Mouse (Mus musculus) heart, embryonic 15.5 days (tissue): ENCODE data around the gene 1700012A03Rik. TPM values are rescaled to one million over a fixed set of nuclear protein-coding genes. Genes with fewer than 3 reads are reported as not detected.

ENCODE experiments used
- ATAC-seq: fragments of 200-750 bp; cut with Nextera tagmentation; replicated peaks from 2 replicates; pipeline ENCODE4 v1.8.0; 2017; ENCODE audit warnings: low read depth, moderate TSS enrichment; ENCODE audit not compliant: insufficient number of reproducible peaks, insufficient read depth, low FRiP score
- H3K27ac ChIP-seq: fragments of 300-500 bp; sonication (generic); 2 replicates; pipeline ENCODE4 v1.5.1; 2015; ENCODE audit warnings: mild to moderate bottlenecking, inconsistent platforms
- H3K27me3 ChIP-seq: fragments of 300-500 bp; sonication (generic); 2 replicates; pipeline ENCODE4 v1.6.1; 2015; ENCODE audit warnings: inconsistent platforms
- H3K36me3 ChIP-seq: fragments of 300-500 bp; sonication (generic); 2 replicates; pipeline ENCODE4 v1.6.1; 2015; ENCODE audit warnings: mild to moderate bottlenecking, inconsistent platforms
- H3K4me1 ChIP-seq: fragments of 300-500 bp; sonication (generic); replicated peaks from 2 replicates; pipeline ENCODE4 v1.6.1; 2015; ENCODE audit warnings: inconsistent platforms
- H3K4me2 ChIP-seq: fragments of 300-500 bp; sonication (generic); 2 replicates; pipeline ENCODE4 v1.6.1; 2015; ENCODE audit warnings: inconsistent platforms, mild to moderate bottlenecking, moderate library complexity
- H3K4me3 ChIP-seq: fragments of 300-500 bp; sonication (generic); 2 replicates; pipeline ENCODE4 v1.5.1; 2015; ENCODE audit warnings: mild to moderate bottlenecking, inconsistent platforms
- H3K9ac ChIP-seq: fragments of 300-500 bp; sonication (generic); 2 replicates; pipeline ENCODE4 v1.6.1; 2015; ENCODE audit warnings: mild to moderate bottlenecking, inconsistent platforms
- H3K9me3 ChIP-seq: fragments of 300-500 bp; sonication (generic); replicated peaks from 2 replicates; pipeline ENCODE4 v1.6.1; 2016; ENCODE audit warnings: inconsistent platforms
- WGBS: fragments of 180-500 bp; shearing (Covaris S2); methylation state at CpG from one replicate; pipeline ENCODE4 v1.1.7; 2015; ENCODE audit warnings: mixed read lengths; 5-methylcytosine and 5-hydroxymethylcytosine counted together
- polyA plus RNA-seq: library from polyadenylated mRNA; unstranded; fragments of >200 nt; fragmentation: Nextera tagmentation; extraction: Ambion mirVana; gene quantifications from 2 replicates; pipeline ENCODE4 v1.2.1, GENCODE M21; 2015

The 1700012A03Rik gene
- polyA plus RNA-seq, 1 experiment from 2014 or later, result not detected

DNA sequence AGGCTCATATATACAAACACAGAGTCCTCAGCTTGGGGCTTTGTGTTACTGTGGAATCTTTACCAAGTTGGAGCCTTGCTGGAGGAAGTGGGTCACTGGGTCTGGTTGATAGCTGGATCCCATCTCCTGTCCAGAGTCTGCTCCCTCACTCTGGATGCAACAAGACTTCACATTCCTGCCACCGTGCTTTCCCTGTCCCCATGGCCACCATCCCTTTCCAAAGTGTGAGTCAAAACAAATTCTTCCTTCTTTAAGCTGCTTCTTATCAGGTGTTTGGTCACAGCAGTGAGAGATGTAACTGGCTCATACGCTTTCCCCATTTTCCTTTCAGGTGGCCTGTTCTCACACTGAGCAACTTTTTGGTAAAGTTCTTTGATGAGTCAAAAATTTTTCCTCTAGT lies 15.8 kb upstream of the 1700012A03Rik start:
- 32% methylated on average over 2 of the region's 2 CpGs for WGBS
- no peak for ATAC-seq
- Histone ChIP-seq H3K36me3 (no peaks in the 10 kb centered on the region), H3K9ac (no peak overlapping the region), H3K27ac (no peak overlapping the region), H3K9me3 (no peaks in the 10 kb centered on the region), H3K4me3 (no peak overlapping the region), H3K4me2 (no peak overlapping the region), H3K4me1 (no peaks in the 10 kb centered on the region), H3K27me3 (no peaks in the 10 kb centered on the region)

DNA sequence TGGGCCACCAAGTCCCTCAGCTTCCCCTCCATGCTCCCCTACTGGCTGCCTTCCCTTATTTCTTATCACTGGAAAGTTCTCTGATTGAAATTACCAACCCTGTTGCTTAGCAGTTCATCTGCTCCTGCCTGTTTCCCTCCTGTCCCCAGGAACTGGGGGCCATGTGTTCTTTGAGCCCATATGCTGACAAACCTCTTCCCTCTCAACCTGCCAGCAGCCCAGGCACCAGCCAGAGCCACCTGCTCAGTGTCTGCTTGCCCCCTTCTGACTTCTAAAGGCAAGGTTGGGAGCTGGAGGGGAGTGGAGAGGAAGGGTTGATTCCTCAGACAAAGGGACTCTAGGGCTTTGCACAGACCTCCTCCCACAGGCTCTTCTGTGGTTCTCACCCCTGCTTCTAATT lies 4.7 kb upstream of the 1700012A03Rik start:
- no peak overlapping the region for H3K9ac ChIP-seq
- H3K36me3 ChIP-seq, result no peaks in the 10 kb centered on the region
- no peaks in the 10 kb centered on the region for H3K4me1 ChIP-seq
- no peaks in the 10 kb centered on the region for H3K27me3 ChIP-seq
- H3K4me2 ChIP-seq, result no peak overlapping the region
- H3K27ac ChIP-seq, result no peak overlapping the region
- H3K9me3 ChIP-seq, result no peaks in the 10 kb centered on the region
- H3K4me3 ChIP-seq, result no peak overlapping the region
- no peak for ATAC-seq

DNA sequence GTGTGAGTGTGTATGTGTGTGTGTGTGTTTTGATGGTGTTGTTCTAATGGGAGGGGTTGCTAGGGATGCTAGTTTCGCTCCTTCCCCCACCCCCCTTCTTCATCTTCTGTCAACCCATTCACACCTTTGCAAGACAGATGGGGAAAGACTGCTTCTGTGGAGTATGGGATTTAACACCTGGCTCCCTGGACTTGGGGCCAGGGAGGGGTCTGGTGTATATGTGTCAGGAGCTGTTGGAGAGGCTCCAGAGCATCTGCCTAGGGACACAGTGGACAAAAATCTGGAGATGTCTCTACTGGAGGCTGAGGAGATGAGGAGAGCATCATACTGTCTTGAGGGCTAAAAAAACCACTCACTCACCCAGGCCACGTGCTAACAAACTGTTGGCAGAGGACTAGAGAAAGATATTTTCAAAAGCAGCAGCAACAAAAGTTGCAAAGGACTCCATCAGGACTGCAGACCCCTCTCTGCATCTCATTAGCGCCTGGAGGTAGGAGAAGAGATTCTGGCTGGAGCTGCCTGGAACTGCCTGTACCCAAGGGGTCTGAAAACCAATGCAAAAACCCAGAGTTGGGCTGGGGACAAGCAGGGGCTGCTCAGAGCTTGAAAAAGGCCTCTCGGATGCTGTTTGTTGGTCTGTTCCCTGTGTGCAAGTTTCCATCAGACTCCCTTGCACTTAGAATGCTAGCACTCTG lies 643 bp upstream of the 1700012A03Rik start:
- 52% methylated on average over 4 of the region's 4 CpGs for WGBS
- H3K4me1 ChIP-seq, result no peaks in the 10 kb centered on the region

DNA sequence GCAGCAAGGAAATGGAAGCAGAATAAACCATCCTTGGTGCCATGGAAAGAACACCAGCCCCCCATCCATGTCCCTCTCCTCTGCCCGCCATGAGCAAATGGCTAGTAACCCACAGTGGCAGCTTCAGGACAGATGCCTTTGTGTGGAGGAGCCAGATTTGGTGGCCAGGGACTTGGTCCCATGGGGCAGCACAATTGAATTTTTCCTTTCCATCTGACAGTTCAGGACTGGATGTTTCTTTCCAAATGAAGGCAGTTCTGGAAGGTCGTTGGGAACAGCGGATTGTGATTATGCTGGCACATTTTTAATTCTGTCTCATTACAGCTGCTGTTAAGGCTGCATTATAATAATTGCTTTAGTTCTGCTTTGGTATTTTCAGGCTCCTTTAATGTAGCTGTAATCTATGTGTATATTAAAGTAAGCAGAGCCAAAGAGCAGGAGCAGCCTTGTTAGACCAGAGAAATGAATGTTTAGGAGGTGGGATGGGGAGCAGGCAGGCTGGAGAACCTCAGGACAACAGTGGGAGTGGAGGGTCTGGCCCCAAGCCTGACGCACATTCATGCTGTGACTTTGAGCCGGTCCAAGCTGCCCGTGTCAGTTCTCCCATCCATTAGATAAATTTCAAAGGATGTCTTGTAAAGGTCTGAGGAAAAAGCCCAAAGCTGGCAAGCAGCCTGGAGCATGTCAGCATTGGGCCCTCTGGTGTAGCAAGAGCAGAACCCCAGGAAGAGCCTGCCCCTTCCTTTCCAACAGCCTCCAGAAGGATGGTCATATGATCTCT lies 2.3 kb downstream of the 1700012A03Rik start:
- Histone ChIP-seq H3K9me3 (no peaks in the 10 kb centered on the region), H3K9ac (no peak overlapping the region), H3K4me3 (no peak overlapping the region), H3K36me3 (no peaks in the 10 kb centered on the region), H3K27ac (no peak overlapping the region), H3K4me2 (no peak overlapping the region), H3K4me1 (no peaks in the 10 kb centered on the region), H3K27me3 (no peaks in the 10 kb centered on the region)
- WGBS, result 51% methylated on average over 6 of the region's 6 CpGs
- no peak for ATAC-seq

More for the DNA sequence above, 643 bp upstream of the 1700012A03Rik start:
- ATAC-seq, result no peak
- Histone ChIP-seq H3K27me3 (no peaks in the 10 kb centered on the region), H3K4me2 (no peak overlapping the region), H3K27ac (no peak overlapping the region), H3K36me3 (no peaks in the 10 kb centered on the region), H3K4me3 (no peak overlapping the region), H3K9ac (no peak overlapping the region), H3K9me3 (no peaks in the 10 kb centered on the region)

DNA sequence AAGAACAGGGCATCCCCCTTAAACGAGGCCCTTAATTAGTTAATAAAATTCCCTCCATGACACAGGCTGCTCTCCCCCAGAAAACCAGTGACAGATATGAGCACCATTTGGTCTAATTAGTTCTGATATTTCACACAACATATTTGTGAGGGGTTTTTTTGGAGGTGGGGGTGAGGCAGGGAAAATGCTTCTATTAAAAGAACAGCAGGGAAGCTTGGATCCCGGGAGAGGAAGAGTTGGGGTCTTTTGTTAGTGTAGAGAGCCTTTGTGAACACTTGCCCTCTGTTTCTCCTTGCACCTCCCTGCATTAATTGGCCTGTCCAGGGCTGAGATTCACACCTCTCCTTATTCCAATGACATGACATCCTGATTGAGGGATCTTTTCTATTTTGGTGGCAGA lies 6.5 kb downstream of the 1700012A03Rik start:
- WGBS, result 36% methylated on average over 2 of the region's 2 CpGs
- no peak for ATAC-seq

DNA sequence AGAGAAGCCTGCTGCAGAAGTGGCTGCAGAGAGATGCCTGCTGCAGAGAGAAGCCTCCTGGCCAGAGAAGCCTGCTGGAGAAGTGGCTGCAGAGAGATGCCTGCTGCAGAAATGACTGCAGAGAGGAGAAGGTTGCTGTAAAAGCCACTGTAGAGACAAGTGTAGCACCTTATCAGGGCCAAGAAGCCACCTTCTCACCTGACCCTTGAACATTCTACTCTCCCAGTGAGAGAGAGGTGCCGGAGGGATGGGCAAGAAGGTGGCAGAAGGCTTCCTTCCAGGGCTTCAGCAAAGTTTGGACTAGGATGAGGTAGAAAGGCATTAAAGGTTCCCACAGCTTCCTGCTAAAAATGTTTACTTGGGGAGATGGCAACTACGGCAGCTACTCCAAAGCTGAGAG lies 8.5 kb downstream of the 1700012A03Rik start:
- no peak overlapping the region for H3K4me3 ChIP-seq
- no peaks in the 10 kb centered on the region for H3K36me3 ChIP-seq
- no peak overlapping the region for H3K9ac ChIP-seq
- H3K4me2 ChIP-seq, result no peak overlapping the region
- H3K27ac ChIP-seq, result no peak overlapping the region
- no peaks in the 10 kb centered on the region for H3K9me3 ChIP-seq
- H3K4me1 ChIP-seq, result no peaks in the 10 kb centered on the region
- no peak for ATAC-seq
- H3K27me3 ChIP-seq, result no peaks in the 10 kb centered on the region
- 83% methylated on average over 2 of the region's 2 CpGs for WGBS

More for the DNA sequence above, 6.5 kb downstream of the 1700012A03Rik start:
- Histone ChIP-seq H3K9ac (no peak overlapping the region), H3K27ac (no peak overlapping the region), H3K4me3 (no peak overlapping the region), H3K4me2 (no peak overlapping the region), H3K9me3 (no peaks in the 10 kb centered on the region), H3K36me3 (no peaks in the 10 kb centered on the region), H3K4me1 (no peaks in the 10 kb centered on the region), H3K27me3 (no peaks in the 10 kb centered on the region)

DNA sequence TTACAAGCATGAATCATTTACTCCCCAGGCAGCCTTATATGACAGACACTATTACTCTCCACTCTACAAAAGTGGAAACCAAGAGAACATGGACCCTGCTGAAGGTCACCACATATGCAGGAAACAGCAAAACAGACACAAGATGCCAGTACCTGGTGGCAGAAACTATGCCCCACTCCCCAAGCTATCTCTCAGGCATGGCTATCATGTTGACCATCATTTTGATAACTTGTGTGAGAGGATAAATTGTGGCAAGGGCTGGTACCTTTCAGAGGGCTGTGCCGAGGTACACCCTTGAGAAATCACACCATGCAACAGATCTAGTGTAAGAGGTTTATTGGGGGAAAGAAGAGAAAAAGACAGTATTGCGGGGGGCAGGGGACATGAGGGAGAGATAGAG lies 10.6 kb downstream of the 1700012A03Rik start:
- H3K9me3 ChIP-seq, result no peaks in the 10 kb centered on the region
- no peaks in the 10 kb centered on the region for H3K27me3 ChIP-seq
- no peak overlapping the region for H3K4me3 ChIP-seq
- no peak for ATAC-seq
- no peak overlapping the region for H3K27ac ChIP-seq
- no peaks in the 10 kb centered on the region for H3K36me3 ChIP-seq
- 71% methylated on average over 2 of the region's 2 CpGs for WGBS
- no peaks in the 10 kb centered on the region for H3K4me1 ChIP-seq
- H3K9ac ChIP-seq, result no peak overlapping the region
- no peak overlapping the region for H3K4me2 ChIP-seq

DNA sequence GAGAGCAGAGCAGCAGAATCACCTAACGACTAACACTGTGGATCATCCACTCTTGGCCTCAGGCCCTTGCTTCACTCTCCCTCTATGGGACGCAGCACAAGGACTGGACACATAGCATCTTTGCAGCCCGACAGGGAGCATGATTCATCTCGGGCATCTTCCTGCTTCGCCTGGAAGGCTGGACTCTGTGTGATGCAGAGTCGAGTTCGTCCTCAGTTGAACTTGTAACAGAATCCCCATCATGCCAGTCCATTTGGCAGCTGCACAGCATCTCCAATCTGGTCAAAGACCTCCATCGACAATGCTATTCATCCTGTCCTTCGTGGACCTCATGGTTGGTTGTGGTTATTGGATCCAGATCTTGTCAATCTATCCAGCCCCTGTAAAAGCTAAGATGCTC lies 11.2 kb downstream of the 1700012A03Rik start:
- no peak for ATAC-seq
- H3K4me1 ChIP-seq, result no peaks in the 10 kb centered on the region
- H3K9me3 ChIP-seq, result no peaks in the 10 kb centered on the region
- no peaks in the 10 kb centered on the region for H3K27me3 ChIP-seq
- no peak overlapping the region for H3K4me3 ChIP-seq
- H3K9ac ChIP-seq, result no peak overlapping the region
- no peaks in the 10 kb centered on the region for H3K36me3 ChIP-seq
- 76% methylated on average over 9 of the region's 9 CpGs for WGBS
- no peak overlapping the region for H3K27ac ChIP-seq
- H3K4me2 ChIP-seq, result no peak overlapping the region

DNA sequence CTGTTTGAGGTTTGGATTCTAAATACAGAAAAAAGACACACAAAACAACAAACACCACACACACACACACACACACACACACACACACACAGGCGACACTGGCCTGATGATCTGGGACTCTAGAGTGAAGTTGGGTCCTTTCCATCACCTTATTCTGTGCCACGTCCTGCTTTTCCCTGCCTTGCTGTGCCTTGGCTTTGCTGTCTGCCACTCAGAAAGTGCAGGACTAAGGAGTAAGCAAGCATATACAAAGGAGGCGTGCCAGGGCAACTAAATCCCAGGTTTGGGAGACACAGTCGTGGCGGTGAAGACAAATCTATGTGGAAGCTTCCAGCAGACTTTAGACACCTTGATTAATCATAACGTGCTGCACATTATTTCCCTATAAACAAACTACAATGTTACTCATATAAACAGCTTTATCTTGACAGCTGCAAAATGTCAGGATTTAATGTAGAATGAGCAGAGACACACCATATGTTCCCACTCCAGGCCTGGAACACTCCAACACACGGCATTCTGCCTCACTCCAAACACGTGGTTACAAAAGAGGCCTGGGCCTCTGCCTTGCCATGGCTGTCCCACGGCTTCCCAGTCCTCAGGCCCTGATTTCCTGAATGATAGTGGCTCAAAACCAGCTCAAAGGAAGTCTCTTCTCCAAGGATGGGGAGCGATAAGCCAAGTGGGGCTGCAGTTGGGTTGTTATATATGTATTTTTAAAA lies 15.9 kb downstream of the 1700012A03Rik start:
- H3K4me2 ChIP-seq, result no peak overlapping the region
- H3K9ac ChIP-seq, result no peak overlapping the region
- H3K4me3 ChIP-seq, result no peak overlapping the region
- no peak for ATAC-seq
- no peaks in the 10 kb centered on the region for H3K9me3 ChIP-seq
- no peak overlapping the region for H3K27ac ChIP-seq
- no peaks in the 10 kb centered on the region for H3K27me3 ChIP-seq
- H3K36me3 ChIP-seq, result no peaks in the 10 kb centered on the region
- no peaks in the 10 kb centered on the region for H3K4me1 ChIP-seq
- WGBS, result 66% methylated on average over 10 of the region's 10 CpGs

DNA sequence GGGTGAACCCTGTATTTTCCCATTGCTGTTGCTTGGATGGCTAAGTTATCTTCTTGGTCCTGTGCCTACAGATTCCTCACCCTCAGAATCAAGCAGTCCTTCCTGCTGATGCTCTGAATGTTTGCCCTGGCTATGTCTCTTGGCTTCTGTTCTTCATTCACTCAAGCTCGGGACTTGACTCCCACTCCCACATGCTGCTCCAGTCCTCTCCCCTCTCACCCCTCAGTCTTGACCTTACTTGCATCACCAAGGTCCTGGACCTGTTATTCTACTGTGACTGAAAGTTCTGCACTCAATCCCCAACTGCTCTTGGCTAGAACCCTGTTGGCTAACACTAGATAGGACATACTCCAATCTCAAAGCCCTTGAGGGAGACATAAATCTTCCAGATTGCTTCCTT lies 22.1 kb downstream of the 1700012A03Rik start:
- WGBS, result 53% methylated on average over 1 of the region's 1 CpGs
- no peak overlapping the region for H3K4me2 ChIP-seq
- H3K36me3 ChIP-seq, result no peaks in the 10 kb centered on the region
- H3K4me3 ChIP-seq, result no peak overlapping the region
- H3K27ac ChIP-seq, result no peak overlapping the region
- no peaks in the 10 kb centered on the region for H3K4me1 ChIP-seq
- no peaks in the 10 kb centered on the region for H3K9me3 ChIP-seq
- H3K9ac ChIP-seq, result no peak overlapping the region
- no peak for ATAC-seq
- no peaks in the 10 kb centered on the region for H3K27me3 ChIP-seq

DNA sequence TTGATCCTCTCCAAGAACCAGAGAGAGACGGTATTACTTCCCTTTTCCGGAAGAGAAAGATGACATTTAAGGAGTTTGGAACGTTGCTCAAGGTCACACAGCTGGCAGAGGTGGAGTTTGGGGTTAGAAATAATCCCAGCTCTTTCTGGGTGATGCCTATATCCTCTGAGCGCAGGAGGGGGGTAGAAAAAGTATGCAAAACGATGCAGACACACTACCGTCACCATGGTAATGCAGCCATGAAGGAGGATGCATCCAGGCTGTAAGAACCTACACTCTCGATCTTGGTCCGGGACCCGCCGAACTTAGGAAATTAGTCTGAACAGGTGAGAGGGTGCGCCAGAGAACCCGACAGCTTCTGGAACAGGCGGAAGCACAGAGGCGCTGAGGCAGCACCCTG lies 43.3 kb downstream of the 1700012A03Rik start:
- Histone ChIP-seq H3K27me3 (no peaks in the 10 kb centered on the region), H3K4me2 (no peak overlapping the region), H3K9me3 (no peaks in the 10 kb centered on the region), H3K9ac (no peak overlapping the region), H3K4me3 (no peak overlapping the region), H3K4me1 (no peaks in the 10 kb centered on the region), H3K36me3 (no peaks in the 10 kb centered on the region), H3K27ac (no peak overlapping the region)
- WGBS, result 86% methylated on average over 12 of the region's 14 CpGs
- ATAC-seq, result no peak
